Mouse (Mus musculus) B cell, adult 67 days (primary cell): ENCODE results near the gene Gle1. TPM values are rescaled to one million over a fixed set of nuclear protein-coding genes. Genes with fewer than 3 reads are reported as not detected.

Experiments
- total RNA-seq, 2 experiments: library from RNA; stranded (reverse); gene quantifications; 4 replicates each; pipeline ENCODE4 v1.2.4; 2023

Gene Gle1
- 10 to 100 TPM; 76.1 to 100.0 TPM for total RNA-seq

DNA sequence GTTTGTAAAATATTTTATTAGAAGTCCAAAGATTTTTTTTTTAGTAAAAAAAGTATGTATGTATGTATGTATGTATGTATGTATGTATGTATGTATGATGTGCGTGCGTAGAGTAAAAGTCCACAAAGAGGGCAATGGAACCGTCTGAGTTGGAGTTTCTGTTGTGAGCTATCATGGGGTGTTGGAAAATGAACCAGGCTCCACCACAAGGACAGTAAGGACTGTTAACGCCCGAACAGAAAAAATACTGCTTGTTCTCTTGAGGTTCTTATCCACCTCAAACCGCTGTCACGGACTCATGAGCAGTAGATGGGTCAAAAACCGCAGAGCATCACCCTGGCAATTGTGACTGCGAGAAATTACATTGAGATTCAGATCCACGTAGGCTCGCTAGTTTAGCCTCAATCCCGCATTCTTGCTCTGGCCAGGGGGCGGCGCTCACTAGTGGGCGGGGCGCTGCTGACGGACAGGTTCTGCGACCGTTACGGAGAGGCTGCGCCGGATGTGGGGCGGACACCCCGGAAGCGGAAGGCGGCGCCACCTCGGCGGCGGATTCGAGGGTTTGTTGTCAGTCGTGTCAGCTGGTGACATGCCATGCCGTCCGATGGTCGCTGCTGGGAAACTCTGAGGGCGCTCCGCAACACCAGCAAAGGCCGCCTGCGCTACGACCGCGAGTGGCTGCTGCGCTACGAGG is at the start of gene Gle1:
Gle1 (plus strand) TSS at position 521 of the 694 bp plus-strand sequence.

DNA sequence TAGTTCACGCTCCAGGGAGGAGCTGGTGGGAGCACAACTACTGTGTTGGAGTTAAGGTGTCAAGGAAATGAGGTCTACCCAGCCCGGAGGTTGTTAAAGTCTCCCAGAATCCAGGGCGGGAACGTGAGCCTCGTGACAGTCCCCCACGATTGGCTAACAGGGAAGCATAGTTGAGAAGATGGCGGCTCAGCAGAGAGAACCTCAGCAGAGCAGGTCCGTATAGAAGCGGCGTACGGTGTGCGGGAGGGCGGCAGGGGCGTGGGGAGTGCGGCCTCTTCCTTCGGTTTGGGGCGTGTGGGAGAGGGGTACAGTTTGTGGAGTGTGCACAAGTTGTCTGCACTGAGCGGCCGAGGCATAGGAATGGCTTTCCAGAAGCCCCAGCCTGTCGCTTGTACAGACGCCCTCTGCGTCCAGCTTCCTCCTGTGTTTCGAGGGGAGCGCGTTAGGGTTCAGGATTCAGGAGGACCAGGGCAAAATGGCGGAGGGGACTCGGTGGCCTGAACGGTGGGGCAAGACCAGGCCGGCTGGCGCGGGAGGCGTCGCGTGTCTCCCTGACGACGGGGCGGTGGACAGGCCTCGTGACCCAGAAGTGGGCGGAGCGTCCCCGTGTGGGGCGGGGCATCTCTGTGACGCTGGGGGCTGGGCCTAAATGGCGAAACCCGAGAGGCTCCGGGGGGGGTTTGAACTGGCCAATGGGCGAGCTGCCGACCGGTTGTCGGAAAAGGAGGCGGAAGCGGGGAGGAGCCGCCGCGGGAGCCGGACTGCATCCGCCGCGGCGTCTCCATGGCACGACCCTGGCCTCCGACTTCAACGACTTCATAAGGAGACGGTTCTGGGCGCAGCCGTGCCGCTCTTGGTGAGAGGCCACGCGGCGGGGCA is 45.9 kb upstream of the Gle1 start, which contains the start of gene Odf2:
Odf2 (plus strand) TSS at position 156 of the 879 bp plus-strand sequence.

DNA sequence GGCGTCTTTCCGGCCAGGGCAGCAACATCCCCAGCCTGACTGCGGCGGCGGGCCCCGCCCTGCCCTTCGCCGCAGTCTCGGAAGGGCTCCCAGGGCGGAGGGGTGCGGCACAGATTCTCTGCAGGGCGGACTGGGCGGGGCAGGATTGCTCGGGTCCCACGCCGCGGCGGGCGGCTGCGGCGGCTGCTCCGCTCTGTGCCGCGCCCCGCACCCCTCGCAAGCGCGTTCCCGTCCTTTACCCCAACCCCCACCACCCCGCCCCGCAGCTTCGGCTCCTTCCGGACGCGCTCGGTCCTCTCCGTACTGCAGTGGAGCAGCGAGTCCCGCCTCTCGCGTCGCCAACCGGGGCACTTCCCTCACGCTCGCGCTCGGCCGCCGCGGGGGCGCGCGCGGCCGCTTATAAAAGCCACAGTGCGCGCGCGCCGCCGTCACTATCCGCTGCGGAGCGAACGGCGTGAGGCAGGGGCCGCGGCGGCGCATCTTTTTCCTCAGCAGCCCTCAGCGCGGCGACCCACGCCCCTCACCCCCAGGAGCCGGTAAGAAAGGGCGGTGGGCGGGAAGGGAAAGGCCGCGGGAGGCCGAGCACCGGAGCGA is 30.1 kb downstream of the Gle1 start, which contains the start of gene Sptan1:
Sptan1 (plus strand) TSS at position 311 of the 594 bp plus-strand sequence.

Other genes with a start within 250 kb of the Gle1 start
- gene Gm13420, start 183.7 kb upstream of the Gle1 start, total RNA-seq: under 1 TPM in 1 of 2 experiments, not detected in 1; 0.53 TPM
- gene Gm13547, start 176.1 kb upstream of the Gle1 start, total RNA-seq: under 1 TPM in 1 of 2 experiments, not detected in 1; 0.98 TPM
- 1 to 10 TPM; 7.0 to 7.9 TPM for gene Coq4, start 147.9 kb upstream of the Gle1 start, total RNA-seq
- 10 to 100 TPM; 44.8 to 55.8 TPM for gene Trub2, start 146.9 kb upstream of the Gle1 start, total RNA-seq
- 10 to 100 TPM; 16.4 to 18.7 TPM for gene Slc27a4, start 132.8 kb upstream of the Gle1 start, total RNA-seq
- 10 to 100 TPM; 43.6 to 47.9 TPM for gene Urm1, start 115.4 kb upstream of the Gle1 start, total RNA-seq
- gene Cercam, start 66.3 kb upstream of the Gle1 start, total RNA-seq: 1 to 10 TPM in 1 of 2 experiments, under 1 TPM in 1; 0.68 to 1.2 TPM
- 100 to 1,000 TPM; 118 to 127 TPM for gene Odf2, start 46.2 kb upstream of the Gle1 start, total RNA-seq
- gene Sptan1, start 30.1 kb downstream of the Gle1 start, total RNA-seq: 100 to 1,000 TPM; 287 to 297 TPM
- 1 to 10 TPM; 1.8 to 2.1 TPM for gene Wdr34, start 113.5 kb downstream of the Gle1 start, total RNA-seq
- gene Set, start 122.0 kb downstream of the Gle1 start, total RNA-seq: 100 to 1,000 TPM; 239 to 303 TPM
- gene Pkn3, start 142.3 kb downstream of the Gle1 start, total RNA-seq: 1 to 10 TPM; 2.1 to 2.5 TPM
- gene Zdhhc12, start 158.2 kb downstream of the Gle1 start, total RNA-seq: 10 to 100 TPM; 15.1 to 25.0 TPM
- gene Zer1, start 189.2 kb downstream of the Gle1 start, total RNA-seq: 10 to 100 TPM; 82.2 to 94.7 TPM
- 10 to 100 TPM; 45.6 to 49.2 TPM for gene Tbc1d13, start 198.3 kb downstream of the Gle1 start, total RNA-seq
- gene Endog, start 236.1 kb downstream of the Gle1 start, total RNA-seq: 10 to 100 TPM; 11.5 to 13.6 TPM
- 10 to 100 TPM; 21.5 to 27.4 TPM for gene Spout1, start 243.0 kb downstream of the Gle1 start, total RNA-seq